Mouse (Mus musculus) testis, postnatal 14 days (tissue): ENCODE results near the gene Zfp507.

ENCODE experiments used
- DNase-seq: peaks from one replicate; pipeline ENCODE4 v3.0.0; 2021; ENCODE audit warnings: low spot score

Zfp507 gene

GRCm38 (mm10) chr7:35782252-35782651 is 20.6 kb downstream of the Zfp507 start:
- DNase-seq = no peak

DNA sequence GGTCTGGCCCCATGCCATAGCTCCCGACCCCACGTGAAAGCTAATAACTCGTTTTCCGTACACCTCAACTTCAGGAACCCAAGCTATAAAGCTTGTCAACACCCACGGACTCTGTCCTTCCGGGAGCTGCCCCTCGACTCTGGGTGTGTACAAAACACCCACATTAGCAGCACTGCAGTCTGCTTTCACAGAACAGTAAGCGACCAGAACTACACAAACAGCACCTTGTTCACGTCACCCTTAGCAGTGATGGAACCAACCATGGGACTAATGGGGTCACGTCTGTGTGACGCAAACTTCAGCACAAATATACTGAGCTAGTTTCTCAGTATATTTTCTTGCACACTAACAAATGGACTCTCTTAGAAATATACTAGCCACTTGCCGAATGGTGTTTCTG is 28.7 kb downstream of the Zfp507 start:
- DNase-seq = no peak

- DNase-seq = no peak
Observed at GRCm38 (mm10) chr7:35772347-35772746, 30.5 kb downstream of the Zfp507 start.

GRCm38 (mm10) chr7:35771106-35771505 is 31.7 kb downstream of the Zfp507 start:
- DNase-seq = no peak

GRCm38 (mm10) chr7:35770122-35770521 is 32.7 kb downstream of the Zfp507 start:
- no peak for DNase-seq

DNA sequence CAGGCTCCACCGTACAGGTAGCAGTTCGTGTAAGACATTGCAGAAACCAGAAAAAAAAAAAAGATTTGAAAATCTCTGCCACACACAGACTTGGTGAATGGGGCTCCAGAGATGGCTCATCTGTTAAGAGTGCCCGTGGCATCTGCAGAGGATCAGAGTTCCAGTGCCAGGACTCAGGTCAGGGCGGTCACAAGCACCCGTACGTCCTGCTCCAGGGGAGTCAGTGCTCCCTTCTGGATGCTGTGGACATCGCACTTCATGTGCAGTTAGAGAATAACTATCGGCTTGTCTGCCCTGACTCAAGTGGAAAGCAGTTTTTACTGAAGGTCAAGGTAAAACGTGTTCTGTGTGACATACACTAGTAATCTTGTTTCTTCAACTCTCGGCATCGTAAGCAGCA is 38.3 kb downstream of the Zfp507 start:
- DNase-seq = no peak

- no peak for DNase-seq
Observed at GRCm38 (mm10) chr7:35761801-35762200, 41.0 kb downstream of the Zfp507 start.

- DNase-seq = no peak
Observed at GRCm38 (mm10) chr7:35759602-35760001, 43.2 kb downstream of the Zfp507 start.

DNA sequence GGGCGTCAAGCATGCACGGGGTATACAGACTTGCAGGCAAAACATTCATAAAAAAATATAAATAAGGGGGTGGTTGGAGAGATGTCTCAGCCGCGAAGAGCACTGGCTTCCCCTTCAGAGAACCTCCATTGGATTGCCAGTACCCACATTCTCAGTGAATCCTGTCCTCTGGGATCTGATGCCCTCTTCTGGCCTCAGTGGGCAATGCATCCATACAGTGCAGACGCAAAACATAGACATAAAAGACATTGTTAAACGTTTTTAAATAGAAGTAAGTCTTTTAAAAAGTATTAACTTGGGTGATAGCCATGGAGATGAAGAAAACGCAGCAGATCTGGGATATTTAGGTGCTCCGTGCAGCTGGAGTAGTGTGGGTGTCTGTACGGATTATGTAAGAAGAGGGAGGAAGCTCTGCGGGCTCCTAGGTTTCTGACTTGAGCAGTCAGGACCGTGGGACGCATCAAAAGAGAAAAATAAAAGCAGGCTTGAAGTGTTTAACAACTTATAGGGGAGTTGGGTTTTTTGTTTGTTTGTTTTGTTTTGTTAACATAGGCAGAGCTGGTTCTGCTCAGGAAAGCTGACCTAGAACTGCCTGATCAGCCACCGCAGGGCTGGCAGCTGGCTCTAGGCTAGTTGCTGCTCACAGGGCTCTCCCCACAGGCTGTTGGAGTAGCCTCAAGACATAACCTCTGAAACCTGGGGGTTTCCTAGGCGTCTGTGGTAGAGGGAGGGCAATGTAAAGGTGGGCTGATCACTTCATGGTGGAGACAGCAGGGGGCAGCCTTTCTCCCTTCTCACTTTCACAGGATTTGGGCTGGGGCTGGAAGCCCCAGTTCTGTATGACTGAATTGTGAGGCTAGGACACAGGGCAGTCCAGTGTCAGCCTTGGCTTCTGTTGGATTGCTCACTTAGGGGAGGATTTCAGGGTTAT is 46.0 kb downstream of the Zfp507 start:
- DNase-seq = no peak

DNA sequence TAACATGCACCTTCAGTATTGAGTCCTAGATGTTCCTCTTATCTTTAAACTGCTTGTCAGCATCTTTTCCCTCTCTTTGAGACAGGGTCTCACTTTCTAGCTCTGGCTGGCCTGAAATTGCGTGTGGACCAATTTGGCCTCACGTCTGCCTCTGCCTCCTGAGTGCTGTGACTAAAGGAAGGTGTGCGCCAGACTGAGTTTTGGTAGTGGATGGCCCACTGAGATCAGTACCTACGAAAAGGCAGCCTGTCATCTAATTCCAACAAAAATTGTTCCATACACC is 48.0 kb downstream of the Zfp507 start:
- DNase-seq = no peak

- DNase-seq = peak; percentile 90
Observed at GRCm38 (mm10) chr7:35754033-35754885, 48.5 kb downstream of the Zfp507 start, which contains the start of gene Dpy19l3. TSS of gene Dpy19l3 (minus strand) at chr7:35754454.

GRCm38 (mm10) chr7:35753319-35754032 is 49.3 kb downstream of the Zfp507 start:
- peak; percentile 23 for DNase-seq

- no peak for DNase-seq
Observed at GRCm38 (mm10) chr7:35750873-35751272, 51.9 kb downstream of the Zfp507 start.

GRCm38 (mm10) chr7:35747397-35747964 is 55.3 kb downstream of the Zfp507 start:
- no peak for DNase-seq

DNA sequence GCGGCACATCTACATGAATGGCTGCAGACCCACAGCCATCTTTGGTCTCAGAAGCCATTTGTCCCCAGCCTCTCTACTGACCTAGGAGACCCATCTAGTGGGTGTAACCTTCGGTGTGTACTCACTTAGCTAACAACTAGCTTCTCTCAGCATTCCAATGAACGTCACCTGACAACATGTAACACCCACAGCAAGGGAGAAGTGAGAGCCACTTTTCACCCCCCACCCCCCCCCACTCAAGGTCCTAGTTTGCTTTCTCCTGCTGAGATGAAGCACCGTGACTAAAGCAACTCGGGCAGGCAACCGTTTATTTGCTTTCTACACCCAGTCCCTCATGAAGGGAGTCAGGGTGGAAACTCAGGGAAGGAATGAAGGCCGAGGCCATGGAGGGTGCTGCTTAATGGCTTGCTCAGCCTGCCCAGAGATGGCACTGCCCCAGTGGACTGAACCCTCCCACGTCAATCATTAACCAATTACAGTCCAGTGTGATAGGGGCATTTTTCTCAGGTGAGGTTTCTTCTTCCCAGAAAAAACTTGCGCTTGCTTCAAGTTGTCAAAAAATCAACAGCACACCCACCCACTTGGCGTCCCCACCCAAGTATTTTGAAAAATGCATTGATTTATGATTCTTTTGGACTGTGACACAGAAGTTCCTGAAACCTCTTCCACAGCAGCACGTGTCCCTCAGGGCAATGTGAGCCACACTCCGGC is 56.0 kb downstream of the Zfp507 start:
- no peak for DNase-seq

- no peak for DNase-seq
Observed at GRCm38 (mm10) chr7:35745281-35745702, 57.5 kb downstream of the Zfp507 start.

GRCm38 (mm10) chr7:35744771-35745170 is 58.0 kb downstream of the Zfp507 start:
- no peak for DNase-seq

- DNase-seq = no peak
Observed at GRCm38 (mm10) chr7:35742310-35742709, 60.5 kb downstream of the Zfp507 start.

- DNase-seq = no peak
Observed at GRCm38 (mm10) chr7:35741858-35742257, 60.9 kb downstream of the Zfp507 start.

DNA sequence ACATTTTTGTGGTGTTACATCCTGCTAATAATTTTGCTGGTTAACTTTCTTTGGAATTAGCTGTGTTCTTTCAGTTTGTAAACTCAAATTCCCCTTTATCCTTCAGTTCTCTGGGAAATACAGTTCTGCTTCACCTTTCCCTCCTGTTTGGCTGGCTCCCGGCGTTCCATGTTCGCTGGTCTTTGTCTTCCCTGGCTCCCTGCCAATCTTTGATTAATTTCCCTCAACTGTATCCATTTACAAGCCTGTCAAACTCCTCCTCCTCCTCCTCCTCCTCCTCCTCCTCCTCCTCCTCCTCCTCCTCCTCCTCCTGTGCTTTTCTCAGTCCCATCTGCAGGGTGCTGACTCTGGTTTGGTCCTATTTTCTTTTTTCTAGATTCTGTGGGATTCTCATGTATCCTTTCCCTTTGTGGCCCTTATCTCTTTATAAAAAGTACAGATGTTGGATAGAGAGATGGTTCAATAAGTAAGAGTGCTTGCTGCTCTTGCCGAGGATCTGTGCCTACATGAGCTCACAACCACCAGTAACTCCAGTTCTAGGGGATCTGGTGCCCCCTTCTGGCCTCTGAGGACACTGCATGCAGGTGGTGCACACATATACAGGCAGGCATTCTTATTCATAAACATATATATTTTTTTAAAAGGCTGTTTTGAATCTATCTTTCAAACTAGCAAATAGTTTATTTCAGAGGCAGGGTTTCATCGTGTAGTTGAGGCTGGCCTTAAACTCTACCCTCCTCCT is 62.1 kb downstream of the Zfp507 start:
- peak; percentile 47 for DNase-seq

- no peak for DNase-seq
Observed at GRCm38 (mm10) chr7:35738871-35739270, 63.9 kb downstream of the Zfp507 start.
